Mouse (Mus musculus) myocyte (in vitro differentiated cells): ENCODE results near the gene Atg16l1.

Source experiments
- CEBPB ChIP-seq: IDR thresholded peaks from 2 replicates; pipeline ENCODE4 v1.6.1; 2011; ENCODE audit warnings: mild to moderate bottlenecking, moderate library complexity; ENCODE audit not compliant: poor library complexity, insufficient read depth, severe bottlenecking
- USF1 ChIP-seq: IDR thresholded peaks from one replicate; pipeline ENCODE4 v1.6.1; 2011; ENCODE audit warnings: low read depth, mild to moderate bottlenecking, control low read depth, moderate library complexity

DNA sequence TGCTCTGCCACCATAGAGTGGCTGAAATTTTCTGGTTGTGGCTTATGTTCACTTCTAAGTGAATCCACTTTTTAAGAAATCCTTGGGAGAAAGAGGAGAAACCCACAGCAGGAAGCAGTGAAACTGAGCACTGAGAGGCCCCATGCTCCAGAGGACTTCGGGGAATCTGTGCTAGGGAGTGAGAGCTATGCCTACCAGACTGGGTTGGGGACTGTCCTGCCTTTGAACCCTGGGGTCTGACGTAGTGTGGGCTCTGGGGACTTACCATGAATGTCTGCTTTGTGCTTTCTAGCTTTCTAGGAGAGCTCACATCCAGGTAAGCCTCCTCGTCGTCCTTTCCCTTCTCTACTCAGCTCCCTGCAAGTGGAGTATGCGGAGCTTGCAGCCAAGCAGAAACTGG lies 81.3 kb downstream of the Atg16l1 start:
- TF ChIP-seq CEBPB (no peak), USF1 (no peak)
